Mouse (Mus musculus) monocyte, adult 2 months (primary cell): Measurements from ENCODE around the gene Pitpnc1.

Source experiments
- DNase-seq, 2 experiments: peaks; one replicate each; pipeline ENCODE4 v3.0.0; 2022; ENCODE audit warnings: low spot score in 2 of 2, low read depth in 1 of 2

Pitpnc1 gene

DNA sequence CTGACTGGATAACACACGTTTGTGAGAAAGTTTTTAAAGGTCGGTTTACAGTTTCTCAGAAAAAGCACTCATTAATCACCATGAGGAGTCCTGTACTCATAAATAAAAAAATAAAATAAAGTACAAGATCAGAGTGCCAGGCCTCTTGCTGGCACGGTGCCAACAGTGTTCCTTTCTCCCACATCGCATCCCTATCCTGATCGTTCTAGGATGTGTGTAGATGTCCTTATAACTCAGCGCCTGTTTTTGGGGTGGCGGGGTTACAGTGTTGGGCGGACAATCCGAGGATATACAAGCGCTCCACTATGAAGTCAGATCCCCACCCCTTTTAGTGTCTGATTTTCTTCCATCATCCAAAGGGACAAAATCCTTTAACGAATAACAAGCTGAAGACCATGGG, 94.7 kb downstream of the Pitpnc1 start:
- DNase-seq, result no peak

DNA sequence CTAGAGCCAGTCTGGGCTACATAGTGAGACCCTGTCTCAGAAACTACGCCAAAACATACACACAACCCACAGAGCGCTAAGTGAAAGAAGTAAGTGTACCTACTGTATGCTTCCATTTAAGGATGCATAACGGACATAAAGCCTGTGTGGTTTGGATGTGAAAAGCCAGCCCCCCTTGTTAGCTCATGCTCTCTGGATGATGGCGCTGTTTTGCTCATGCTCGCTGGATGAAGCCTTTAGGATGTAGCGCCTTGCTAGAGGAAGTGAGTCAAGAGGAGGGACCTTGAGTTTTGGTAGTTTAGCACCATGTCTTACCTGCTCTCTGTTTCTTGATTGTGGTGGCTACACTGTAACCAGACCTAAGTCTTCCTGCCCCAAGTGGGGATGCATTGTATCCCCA, 96.9 kb downstream of the Pitpnc1 start:
- DNase-seq, result no peak

DNA sequence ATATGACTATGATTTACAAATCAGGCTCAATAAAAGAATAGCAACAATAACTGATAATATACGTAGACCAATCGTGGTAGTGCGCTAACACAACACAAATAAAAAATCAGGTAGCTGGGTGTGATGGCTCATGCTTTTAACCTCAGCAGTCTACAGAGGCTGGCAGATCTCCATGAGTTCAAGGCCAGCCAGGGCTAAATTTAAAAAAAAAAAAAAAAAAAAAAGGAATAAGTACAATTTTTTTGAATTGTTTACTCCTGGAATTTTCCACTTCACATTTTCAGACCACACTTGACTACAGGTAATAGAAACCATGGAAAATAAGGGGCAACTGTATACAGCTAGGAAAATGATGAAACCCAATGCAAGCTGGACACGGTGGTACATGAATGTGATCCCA, 97.3 kb downstream of the Pitpnc1 start:
- no peak for DNase-seq

DNA sequence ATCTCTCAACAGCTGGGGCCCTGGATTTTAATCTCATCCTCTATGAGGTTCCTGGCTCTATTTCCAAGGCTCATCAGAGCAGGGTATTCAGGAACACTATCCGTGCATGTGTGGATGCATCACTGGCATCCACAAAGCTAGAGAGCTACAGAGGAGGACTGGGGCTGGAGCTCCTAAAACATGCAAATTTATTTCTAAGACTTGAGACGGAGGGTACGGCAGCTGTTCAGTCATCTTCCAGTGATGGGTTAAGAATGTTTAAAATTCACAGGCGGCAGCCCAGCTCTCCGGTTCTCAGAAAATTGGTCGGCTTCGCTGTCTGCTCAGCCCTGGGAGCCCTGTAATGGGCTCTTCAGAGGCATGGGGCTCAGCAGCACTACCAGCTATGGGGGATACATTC, 97.8 kb downstream of the Pitpnc1 start:
- no peak for DNase-seq

DNA sequence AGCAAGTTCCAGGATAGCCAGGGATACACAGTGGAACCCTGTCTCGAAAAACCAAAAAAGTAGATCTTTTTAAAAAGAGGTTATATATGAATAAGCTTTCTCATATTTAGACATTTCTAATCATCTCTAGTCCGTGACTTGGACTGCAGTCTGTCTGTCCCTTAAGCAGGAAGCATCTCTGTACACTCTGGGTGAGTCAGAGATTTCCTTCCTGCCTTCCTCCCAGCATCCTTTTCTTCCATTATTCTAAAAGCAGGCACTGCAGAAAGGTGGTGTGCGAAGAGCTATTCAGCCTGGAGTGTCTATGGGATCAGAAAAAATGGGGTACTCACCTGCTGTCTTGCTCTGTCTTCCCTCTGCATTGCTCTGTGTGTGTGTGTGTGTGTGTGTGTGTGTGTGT, 100.0 kb downstream of the Pitpnc1 start:
- no peak for DNase-seq

DNA sequence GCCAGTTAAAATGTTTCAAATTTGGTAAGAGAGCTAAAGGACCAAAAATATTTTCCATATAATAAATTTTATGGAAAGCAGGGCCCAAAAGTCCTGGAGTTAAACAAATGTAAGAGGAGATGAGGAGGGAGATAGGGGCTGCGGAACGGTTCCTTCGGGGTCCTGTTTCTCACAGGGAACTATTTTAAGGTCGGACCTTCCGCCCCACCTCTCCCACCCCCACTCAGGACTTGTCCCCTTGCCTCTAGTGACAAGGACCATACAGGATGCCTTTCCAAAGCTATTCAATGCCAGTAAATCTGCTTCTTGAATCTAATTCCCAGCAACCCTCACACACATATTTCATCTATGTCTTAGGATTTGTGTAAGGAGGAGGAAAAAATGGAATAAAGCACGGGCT, 100.8 kb downstream of the Pitpnc1 start:
- DNase-seq, result no peak

DNA sequence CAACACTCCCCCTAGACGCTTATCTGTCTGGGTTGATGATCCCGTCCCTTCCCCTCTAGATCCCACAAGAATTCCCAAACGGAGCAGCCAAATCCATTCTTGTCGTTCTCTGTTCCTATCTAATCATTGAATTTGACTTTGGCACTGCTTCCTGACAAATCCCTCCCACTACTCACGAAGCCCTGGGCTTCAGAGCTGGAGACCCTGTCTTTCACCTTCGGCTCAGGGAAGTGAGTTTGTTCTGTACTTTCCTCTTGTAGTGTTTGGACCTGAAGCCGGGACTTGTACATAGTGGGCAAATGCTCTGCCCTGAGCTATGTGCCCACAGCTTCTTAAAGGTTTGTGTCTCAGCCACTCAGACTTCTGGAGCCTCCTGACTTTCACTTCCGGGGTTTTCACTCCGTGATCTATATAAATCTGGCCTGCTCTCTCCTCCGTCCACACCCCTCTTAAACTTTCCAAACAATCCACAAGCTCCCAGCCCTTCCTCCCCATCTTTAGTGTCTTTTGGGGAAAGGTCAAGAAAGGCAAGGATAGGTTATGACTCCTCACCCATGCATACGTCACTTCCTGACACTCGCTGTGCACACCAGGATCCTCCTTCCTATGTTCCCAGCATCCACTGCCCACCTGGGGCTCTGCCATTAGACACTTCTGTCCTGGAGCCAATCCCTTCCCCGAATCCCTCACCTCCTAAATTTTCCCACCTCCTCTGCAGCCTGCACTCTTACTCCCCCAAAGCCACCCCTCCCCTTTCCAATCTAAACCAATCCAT, 104.4 kb downstream of the Pitpnc1 start:
- DNase-seq, result no peak

DNA sequence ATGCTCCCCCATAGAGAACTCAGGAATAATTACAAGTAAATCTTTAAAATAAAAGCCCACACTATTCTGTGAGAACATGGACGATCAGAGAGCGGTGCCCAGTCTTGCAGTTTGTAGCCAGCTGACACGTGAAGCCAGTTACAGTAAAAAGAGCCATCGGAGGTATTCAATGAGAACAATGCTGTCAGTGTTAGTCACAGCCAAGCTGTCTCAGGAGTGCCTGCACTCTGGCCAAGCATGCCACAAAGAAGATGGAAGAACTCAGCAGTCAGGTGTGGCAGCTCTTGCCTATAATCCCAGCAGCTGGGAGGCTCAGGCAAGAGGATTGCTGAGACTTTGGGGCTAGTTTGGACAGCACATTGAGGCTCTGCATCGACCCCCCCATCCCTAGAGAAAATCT, 111.8 kb downstream of the Pitpnc1 start:
- DNase-seq, result no peak

DNA sequence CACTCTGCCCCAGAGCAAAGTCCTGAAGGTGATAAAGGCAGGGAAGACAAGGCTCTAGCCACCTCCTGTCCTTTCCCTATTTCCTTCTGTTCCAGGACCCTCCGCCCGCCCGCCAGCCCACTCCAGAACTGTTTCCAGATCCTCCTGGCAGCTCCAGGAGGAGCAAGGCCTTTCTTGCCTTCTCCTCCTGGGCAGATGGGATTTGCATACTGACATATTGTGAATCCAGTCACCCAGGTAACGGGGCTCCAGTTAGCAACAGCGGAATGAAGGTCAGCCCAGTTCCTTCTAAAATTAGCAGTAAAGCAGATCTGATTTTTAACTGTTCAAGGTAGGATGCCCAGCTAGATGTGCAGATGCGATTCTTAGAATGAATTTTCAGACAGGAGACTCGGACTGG, 114.3 kb downstream of the Pitpnc1 start:
- DNase-seq, result no peak

DNA sequence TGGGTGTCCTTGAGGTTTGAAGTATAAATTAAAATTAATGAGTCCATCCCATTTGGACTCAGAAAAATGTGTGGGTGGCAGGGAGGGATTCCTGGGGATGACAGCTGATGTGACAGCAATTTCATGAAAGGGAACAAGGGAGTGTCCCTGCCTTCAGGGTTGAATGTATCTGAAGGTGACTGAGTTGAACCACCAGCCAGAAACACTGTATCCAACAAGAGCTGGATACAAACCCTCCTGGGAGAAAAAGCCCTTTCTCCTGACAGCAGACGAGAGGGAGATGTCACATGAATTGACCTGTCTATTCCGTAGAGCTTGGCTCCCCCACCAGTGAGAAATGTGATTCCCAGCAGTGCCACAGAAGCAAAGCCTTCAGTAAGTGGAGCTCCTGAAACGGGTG, 115.0 kb downstream of the Pitpnc1 start:
- no peak for DNase-seq

DNA sequence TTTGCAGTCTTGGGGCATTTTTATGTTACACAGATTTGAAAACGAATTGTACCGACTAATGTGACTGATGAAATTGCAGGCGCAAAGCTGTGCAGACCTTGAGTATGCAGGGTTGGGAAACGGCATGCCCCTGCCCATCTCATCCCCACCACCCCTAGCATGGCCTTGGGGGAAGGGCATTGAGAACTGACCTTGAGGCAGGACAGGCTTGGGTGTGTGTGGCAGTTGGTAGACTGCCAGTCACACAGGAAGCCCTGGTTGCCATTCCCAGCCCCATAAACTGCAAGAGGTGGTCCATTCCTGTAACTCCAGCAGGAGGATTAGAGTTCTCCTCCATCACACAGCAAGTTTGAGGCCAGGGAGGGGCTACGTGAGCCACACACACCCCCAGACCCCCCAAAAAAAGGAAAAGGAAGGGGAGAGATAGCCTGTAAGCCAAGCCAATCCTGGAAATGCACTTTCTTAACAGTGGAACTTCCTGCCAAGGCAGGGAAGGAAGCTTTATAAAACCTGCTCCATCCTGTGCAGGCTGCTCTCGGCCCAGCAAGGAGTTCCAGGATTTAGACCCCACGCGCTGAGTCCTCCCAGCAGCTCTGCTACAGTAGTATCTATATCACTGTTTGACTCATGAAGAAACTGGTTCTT, 115.9 kb downstream of the Pitpnc1 start:
- DNase-seq, result no peak

DNA sequence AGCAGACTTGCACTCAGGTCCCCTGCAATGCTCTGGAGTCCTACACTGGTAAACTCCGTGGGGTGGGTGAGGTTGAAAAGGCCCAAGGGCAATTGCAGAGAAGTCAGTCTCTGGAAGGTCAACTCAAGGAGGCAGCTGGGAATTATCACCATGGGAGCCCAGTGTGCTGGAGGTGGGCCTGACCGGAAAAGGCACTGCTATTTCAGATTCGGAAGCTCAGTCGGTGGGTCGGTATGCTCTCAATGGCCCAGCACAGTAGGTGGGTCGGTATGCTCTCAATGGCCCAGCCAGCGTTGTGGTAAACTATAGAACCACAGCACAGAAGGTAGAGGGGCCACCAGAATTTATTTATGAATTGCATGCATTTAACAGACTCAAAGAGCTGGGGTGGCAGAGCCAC, 117.9 kb downstream of the Pitpnc1 start:
- DNase-seq, result no peak

DNA sequence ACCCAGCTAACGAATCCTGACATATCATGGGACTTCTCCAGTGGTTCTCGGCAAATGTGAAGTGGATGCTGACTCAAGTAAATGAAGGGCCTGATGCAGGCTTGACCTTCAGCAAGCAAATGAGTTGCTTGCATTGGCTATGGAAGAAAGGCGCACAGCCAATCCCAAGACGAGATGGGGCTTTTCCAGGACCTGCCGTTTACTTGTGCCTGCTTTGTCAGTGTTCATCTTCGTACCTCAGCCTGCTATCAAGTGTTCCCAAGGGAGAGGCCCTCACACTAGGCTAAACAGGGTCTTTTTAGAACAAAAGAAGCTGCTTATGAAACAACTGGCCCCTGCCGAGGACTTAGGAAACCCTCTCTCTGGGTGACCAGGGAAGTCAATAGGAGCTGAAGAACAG, 120.7 kb downstream of the Pitpnc1 start:
- no peak for DNase-seq

DNA sequence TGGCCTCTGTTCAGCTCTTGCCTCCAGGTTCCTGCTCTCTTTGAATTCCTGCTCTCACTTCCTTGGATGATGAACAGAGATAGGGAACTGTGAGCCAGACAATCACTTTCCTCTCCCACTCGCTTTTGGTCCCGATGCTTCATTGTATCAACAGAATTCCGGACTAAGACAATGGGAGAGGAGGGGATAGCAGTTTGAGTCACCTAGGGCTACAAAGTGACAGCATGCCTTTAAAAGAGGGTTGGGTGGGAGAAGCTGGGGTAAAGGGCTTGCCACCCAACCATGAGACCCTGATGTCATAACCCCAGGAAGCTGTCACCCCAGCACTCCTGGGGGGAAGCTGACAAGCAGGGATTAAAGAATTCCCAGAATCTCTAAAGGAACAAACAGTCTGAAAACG, 127.5 kb downstream of the Pitpnc1 start:
- DNase-seq, result no peak

DNA sequence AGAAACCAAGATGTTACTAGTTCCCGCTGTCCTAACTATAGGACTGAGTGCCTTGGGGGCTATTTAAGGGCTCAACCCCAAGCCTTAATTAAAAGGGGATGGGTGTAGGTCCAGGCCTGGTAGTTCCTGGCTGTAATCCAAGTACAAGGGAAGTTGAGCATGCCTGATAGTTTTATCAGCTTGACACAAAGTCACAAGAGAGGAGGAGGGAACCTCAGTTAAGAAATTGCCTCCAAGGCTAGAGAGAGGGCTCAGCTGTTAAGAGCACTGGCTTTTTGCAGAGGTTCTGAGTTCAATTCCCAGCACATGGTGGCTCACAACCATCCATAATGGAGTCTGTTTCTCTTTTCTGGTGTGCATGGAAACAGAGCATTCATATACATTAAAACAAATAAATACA, 128.1 kb downstream of the Pitpnc1 start:
- no peak for DNase-seq

DNA sequence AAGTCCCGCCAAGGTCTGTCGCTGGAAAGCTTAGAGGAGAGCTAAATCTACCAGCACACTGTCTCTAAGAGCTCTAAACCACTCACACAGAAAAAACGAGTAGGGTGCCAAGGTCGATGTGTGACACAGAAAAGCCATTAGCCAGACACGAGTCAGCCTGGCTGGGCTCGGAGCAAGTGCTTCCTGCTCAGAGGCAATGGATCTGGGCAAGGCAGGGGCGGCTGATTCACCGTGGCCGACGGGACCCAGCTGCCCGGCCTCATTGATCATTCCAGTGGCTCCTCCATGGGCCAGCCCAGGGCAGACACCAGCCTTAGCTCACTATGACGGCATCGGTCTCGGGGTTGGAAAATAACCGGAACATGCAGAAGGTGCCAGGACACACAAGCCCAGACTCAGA, 129.2 kb downstream of the Pitpnc1 start:
- DNase-seq, result no peak

DNA sequence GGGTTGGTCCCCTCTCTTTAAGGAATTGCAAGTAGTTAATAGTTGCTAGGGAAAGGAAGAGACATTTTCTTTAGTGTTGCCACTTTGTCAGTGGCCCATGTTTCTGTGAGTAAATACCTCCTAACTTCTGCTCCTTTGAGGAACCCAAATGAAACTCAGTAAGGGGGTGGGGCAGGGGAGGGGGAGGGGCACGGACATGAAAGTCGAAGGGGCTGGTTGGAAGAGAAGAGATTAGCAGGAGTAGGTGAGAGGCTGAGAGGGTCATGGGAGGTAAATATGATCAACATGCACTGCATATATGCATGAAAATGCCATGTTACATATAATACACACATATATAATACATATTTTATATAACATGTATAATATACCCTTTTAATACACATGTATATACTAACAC, 129.7 kb downstream of the Pitpnc1 start:
- no peak for DNase-seq

DNA sequence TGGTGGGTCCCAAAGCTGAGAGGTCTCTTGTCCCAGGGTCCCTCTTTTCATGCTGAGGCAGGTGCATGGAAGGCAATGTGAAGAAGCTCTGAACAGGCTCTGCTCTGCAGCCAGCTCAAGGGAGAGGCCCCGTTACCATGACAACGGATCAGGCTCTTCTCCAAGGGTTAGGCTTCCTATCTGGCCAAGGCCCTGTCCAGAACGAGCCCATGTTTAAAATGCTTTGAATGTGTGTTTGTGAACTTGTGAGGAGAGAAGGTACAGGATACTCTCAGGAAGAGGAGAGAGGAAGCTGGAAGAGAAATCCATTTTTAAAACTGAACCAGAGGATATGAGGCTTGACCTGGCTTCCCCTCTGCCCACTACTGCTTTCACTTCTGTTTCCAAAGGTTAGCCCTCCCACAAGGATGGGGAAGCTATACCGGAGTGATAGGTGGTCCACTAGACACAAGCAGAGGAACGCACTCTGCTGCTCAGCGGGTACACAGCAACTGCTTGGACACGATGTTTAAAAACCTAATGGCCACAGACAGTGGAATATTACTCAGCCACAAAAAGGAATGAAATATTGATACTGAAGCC, 131.2 kb downstream of the Pitpnc1 start:
- DNase-seq, result peak; percentile 10 to 19

DNA sequence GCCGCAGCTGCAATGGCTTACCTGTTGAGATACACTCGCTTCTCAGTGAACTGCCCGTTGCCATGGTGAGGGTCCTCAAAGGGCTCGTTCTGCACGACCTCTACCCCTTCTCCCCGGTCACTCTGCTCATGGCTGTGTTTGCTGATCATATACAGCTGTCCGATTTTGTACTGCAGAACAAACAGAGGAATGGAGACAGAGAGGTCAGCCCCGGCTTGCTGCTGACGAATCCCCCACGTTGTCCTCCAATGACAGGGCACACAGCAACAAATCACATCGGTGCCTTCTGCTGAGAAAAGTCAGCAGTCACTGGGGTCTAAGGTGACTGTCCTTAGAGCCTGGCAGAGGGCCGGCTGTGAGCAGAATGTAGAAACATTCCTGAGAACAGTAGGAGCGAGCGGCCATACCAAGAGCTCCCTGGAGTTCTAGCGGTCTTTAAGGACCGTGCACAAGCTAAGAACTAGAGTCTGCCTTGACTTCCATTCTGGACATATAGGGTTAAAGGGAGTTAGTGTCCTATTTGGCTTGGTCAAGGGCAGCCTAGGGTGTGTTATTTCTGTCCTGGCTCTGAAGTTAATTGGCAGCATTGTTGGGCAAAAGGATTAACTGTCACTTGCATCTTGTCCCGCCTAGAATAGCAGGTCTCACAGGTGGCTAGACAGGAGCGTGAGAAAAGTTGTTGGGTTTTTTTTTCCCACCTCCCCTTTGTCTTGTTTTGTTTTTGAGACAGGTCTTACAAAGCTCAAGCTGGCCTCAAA, 132.9 kb downstream of the Pitpnc1 start:
- DNase-seq, result no peak

DNA sequence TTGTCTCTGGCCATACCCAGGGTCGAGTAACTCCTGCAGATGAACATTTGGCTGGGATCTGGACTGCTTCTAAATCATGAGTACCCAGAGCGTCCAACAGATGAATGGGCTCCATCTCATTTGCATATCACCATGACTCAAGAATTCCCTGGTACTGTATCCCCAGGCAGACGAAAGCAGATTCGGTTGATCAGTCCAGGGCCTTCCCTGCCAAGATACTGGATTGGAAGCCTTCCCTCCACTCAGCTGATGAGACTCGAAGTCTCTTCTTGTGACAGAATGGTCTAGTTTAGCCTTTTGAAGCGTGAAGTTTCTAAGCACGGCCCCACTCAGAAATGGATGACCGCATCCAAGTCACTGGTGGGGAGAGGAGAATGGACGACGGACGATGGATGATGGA, 134.7 kb downstream of the Pitpnc1 start:
- DNase-seq, result no peak

DNA sequence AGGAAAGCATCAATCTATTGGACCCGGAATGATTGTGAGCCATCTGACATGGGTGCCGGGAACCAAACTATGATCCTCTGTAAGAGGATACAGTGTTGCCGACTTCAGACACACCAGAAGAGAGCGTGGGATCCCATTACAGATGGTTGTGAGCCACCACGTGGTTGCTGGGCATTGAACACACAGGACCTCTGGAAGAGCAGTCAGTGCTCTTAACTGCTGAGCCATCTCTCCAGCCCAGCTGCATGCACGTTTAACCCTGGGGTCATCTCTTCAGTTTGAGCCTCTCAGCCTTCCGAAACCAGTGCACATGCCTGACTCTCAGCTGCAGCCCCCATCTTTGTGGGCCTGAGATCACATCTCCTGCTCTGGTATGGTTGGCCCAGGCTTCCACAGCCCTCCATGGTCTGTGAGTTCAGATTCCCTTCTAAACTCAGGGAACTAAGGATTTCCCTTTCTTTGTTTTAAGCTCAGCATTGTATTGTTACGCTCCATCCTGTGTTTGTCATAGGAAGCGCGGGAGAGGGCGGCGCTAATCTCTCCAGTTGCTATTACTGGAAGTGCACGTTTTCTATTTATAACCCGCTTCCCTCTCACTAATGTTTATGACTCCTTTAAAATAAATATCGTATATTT, 135.5 kb downstream of the Pitpnc1 start:
- DNase-seq, result no peak
